Mouse (Mus musculus): ENCODE data around the gene S100a8.

The S100a8 gene

GRCm38 (mm10) chr3:90668846-90669245 is at the start of gene S100a8:
Gene S100a8, plus strand, starts transcription at chr3:90668978.
- no peak for DNase-seq (ENCODE audit: low spot score)

GRCm38 (mm10) chr3:90621552-90621951 is 47.2 kb upstream of the S100a8 start:
- no peak for DNase-seq (ENCODE audit: low spot score)

- DNase-seq (ENCODE audit: low spot score): peak; percentile 61
These were observed 45.2 kb upstream of the S100a8 start for GRCm38 (mm10) chr3:90623435-90624071.

GRCm38 (mm10) chr3:90625496-90625895 is 43.3 kb upstream of the S100a8 start:
- no peak for DNase-seq (ENCODE audit: low spot score)

- no peak for DNase-seq (ENCODE audit: low spot score)
These were observed 42.3 kb upstream of the S100a8 start for GRCm38 (mm10) chr3:90626266-90627021.

GRCm38 (mm10) chr3:90627366-90627765 is 41.4 kb upstream of the S100a8 start:
- no peak for DNase-seq (ENCODE audit: low spot score)

- peak; percentile 26 for DNase-seq (ENCODE audit: low spot score)
These were observed 41.0 kb upstream of the S100a8 start for GRCm38 (mm10) chr3:90627807-90628206.

GRCm38 (mm10) chr3:90629298-90629697 is 39.5 kb upstream of the S100a8 start:
- no peak for DNase-seq (ENCODE audit: low spot score)

- DNase-seq (ENCODE audit: low spot score): no peak
These were observed 36.8 kb upstream of the S100a8 start for GRCm38 (mm10) chr3:90631984-90632383.

- DNase-seq (ENCODE audit: low spot score): no peak
These were observed 30.1 kb upstream of the S100a8 start for GRCm38 (mm10) chr3:90638511-90639275.

GRCm38 (mm10) chr3:90639511-90640154 is 29.1 kb upstream of the S100a8 start:
- DNase-seq (ENCODE audit: low spot score): peak; percentile 55

GRCm38 (mm10) chr3:90640981-90641380 is 27.8 kb upstream of the S100a8 start:
- no peak for DNase-seq (ENCODE audit: low spot score)

GRCm38 (mm10) chr3:90644220-90644619 is 24.6 kb upstream of the S100a8 start:
- peak; percentile 47 for DNase-seq (ENCODE audit: low spot score)

GRCm38 (mm10) chr3:90647291-90647690 is 21.5 kb upstream of the S100a8 start:
- DNase-seq (ENCODE audit: low spot score): no peak

- no peak for DNase-seq (ENCODE audit: low spot score)
These were observed 19.8 kb upstream of the S100a8 start for GRCm38 (mm10) chr3:90648981-90649380.

GRCm38 (mm10) chr3:90649832-90650231 is 18.9 kb upstream of the S100a8 start:
- no peak for DNase-seq (ENCODE audit: low spot score)

- peak; percentile 93 for DNase-seq (ENCODE audit: low spot score)
These were observed 15.8 kb upstream of the S100a8 start for GRCm38 (mm10) chr3:90652878-90653508.

- no peak for DNase-seq (ENCODE audit: low spot score)
These were observed 15.1 kb upstream of the S100a8 start, which contains the start of gene S100a7a for GRCm38 (mm10) chr3:90653717-90654116. Gene S100a7a, plus strand, starts transcription at chr3:90654017.

- DNase-seq (ENCODE audit: low spot score): peak; percentile 7
These were observed 11.4 kb upstream of the S100a8 start for GRCm38 (mm10) chr3:90657405-90657804.

- DNase-seq (ENCODE audit: low spot score): no peak
These were observed 9.3 kb upstream of the S100a8 start for GRCm38 (mm10) chr3:90659364-90660044.

GRCm38 (mm10) chr3:90664219-90664618 is 4.6 kb upstream of the S100a8 start:
- peak; percentile 26 for DNase-seq (ENCODE audit: low spot score)

Measured in embryo, embryonic 10.5 days (tissue).